Comparison of ENCODE assay signal across 10 mouse cellular contexts in genomic region chr5:117614331-117615024, GRCm38 (mm10).
DNase-seq lines count a peak whose midpoint lies in the region; ATAC-seq and TF ChIP-seq lines count a peak whose summit lies in the region.
"Had no signal": no experiment of that assay in that cellular context is flagged by ENCODE, and none has a peak within 500 bp of the region (broad histone marks: within the 10 kb centered on the region; RNA-seq: fewer than 3 reads in every experiment).

No protein-coding gene starts in this region.

- no peak overlapping the region for H3K27ac ChIP-seq in embryonic facial prominence, embryonic 14.5 days (replicated peaks; ENCODE audit: low read depth, low read length)
- H3K27ac ChIP-seq in testis, adult 2 months (ENCODE audit: control insufficient read depth, insufficient read depth, low read depth, low read length), result no peak overlapping the region
- H3K27ac ChIP-seq: macrophage had no signal

- H3K4me2 ChIP-seq in embryonic facial prominence, embryonic 14.5 days (ENCODE audit: low read depth, low read length), result no peak overlapping the region

- 34% methylated on average over 5 of the region's 5 CpGs for WGBS in embryonic facial prominence, embryonic 14.5 days

- no peak overlapping the region for H3K4me3 ChIP-seq in embryonic facial prominence, embryonic 14.5 days (ENCODE audit: low read depth, low read length)
- no peak overlapping the region for H3K4me3 ChIP-seq in testis, adult 2 months (ENCODE audit: control insufficient read depth, low read depth, low read length)

- DNase-seq in heart, adult 8-10 months (ENCODE audit: low spot score), result peak; percentile 28
- no peak for DNase-seq in heart, adult 11 months
- peak; percentile 84 to 86 for DNase-seq in adrenal gland, postnatal 36 days
- DNase-seq in embryonic facial prominence, embryonic 14.5 days (ENCODE audit: low spot score), result peak; percentile 87
- peak; percentile 11 for DNase-seq in heart, postnatal 25 days (ENCODE audit: low spot score)
- DNase-seq in layer of hippocampus, postnatal 14 days (ENCODE audit: low spot score in 2 of 2), result peak; percentile 54 to 61

- H3K4me1 ChIP-seq in embryonic facial prominence, embryonic 14.5 days (ENCODE audit: control insufficient read depth, insufficient read depth, low read length), result no peaks in the 10 kb centered on the region
- peaks cover 9% of the 10 kb centered on the region for H3K4me1 ChIP-seq in testis, adult 2 months (ENCODE audit: control insufficient read depth, insufficient read depth, low read length)

- TF ChIP-seq POLR2A in testis, adult 2 months (IDR thresholded peaks at IDR 0.05; ENCODE audit: control insufficient read depth, low read depth, low read length), result no peak

- no peaks in the 10 kb centered on the region for H3K27me3 ChIP-seq in embryonic facial prominence, embryonic 14.5 days (replicated peaks; ENCODE audit: control insufficient read depth, insufficient read depth, low read length)
- H3K27me3 ChIP-seq in testis, adult 2 months (ENCODE audit: control insufficient read depth, insufficient read depth, low read length), result no peaks in the 10 kb centered on the region
- H3K27me3 ChIP-seq: Patski had no signal

- intact Hi-C loops in heart, postnatal 25 days (cut with DNase I), result loop anchor here (1.0 to 2.0 kb wide), 2 partner anchors 223 to 318 kb away; no protein-coding TSS in a partner anchor

- H3K36me3 ChIP-seq in embryonic facial prominence, embryonic 14.5 days (ENCODE audit: control insufficient read depth, insufficient read depth, low read length), result no peaks in the 10 kb centered on the region
- no peaks in the 10 kb centered on the region for H3K36me3 ChIP-seq in testis, adult 2 months (ENCODE audit: control insufficient read depth, insufficient read depth, low read length)

- ATAC-seq in embryonic facial prominence, embryonic 14.5 days (ENCODE audit: low read depth), result peak; percentile 41; the same call in 1 of the 2 replicates
- peak; percentile 88 for ATAC-seq in megakaryocyte progenitor cell, adult 5-6 weeks (replicated peaks; ENCODE audit: poor library complexity)
- ATAC-seq: Patski had no signal

- H3K9ac ChIP-seq in embryonic facial prominence, embryonic 14.5 days (ENCODE audit: low read depth, low read length), result no peak overlapping the region

- TF ChIP-seq CTCF in testis, adult 2 months (IDR thresholded peaks at IDR 0.05; ENCODE audit: control insufficient read depth, insufficient read depth, insufficient replicate concordance, low read depth, low read length), result peak; percentile 68; the same call in 1 of the 2 replicates

- no peaks in the 10 kb centered on the region for H3K9me3 ChIP-seq in embryonic facial prominence, embryonic 14.5 days (ENCODE audit: control insufficient read depth, low read length)
